8 mouse cellular contexts compared by ENCODE assay signal in the genomic region with DNA sequence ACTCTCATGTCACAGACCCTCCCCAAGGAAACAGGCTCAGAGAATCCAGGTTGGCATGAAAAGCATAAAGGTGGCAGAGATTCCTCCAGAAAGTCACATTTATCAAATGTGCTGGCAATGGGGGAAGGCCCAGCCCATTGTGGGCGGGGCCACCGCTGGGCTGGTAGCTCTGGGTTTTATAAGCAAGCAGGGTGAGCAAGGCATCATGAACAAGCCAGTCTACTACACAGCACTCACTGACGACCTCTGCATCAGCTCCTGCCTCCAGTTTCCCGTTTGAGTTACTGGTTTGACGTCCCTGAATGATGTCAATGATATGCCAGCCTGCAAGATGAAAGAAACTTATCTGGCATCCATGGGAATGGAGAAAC. TPM values are rescaled to one million over a fixed set of nuclear protein-coding genes. Genes with fewer than 3 reads are reported as not detected.
A peak's percentile ranks its signal among the peaks of the same experiment; 100 is the strongest.
DNase-seq lines count a peak whose midpoint lies in the region; ATAC-seq and TF ChIP-seq lines count a peak whose summit lies in the region.
"Had no signal": no experiment of that assay in that cellular context is flagged by ENCODE, and none has a peak within 500 bp of the region (broad histone marks: within the 10 kb centered on the region; RNA-seq: fewer than 3 reads in every experiment).

No protein-coding gene starts in this region.

- no peak overlapping the region for H3K9ac ChIP-seq in lung, embryonic 16.5 days (ENCODE audit: low read length)
- no peak overlapping the region for H3K9ac ChIP-seq in heart, postnatal 0 days (replicated peaks; ENCODE audit: low read depth, low read length)
- H3K9ac ChIP-seq: limb, embryonic 12.5 days had no signal

- TF ChIP-seq EP300 in heart, postnatal 0 days (IDR thresholded peaks at IDR 0.05; ENCODE audit: low read depth): no peak

- intact Hi-C loops in left cerebral cortex, postnatal 25 days (cut with DNase I): no loop called here

- DNase-seq in lung, adult 18-20 months: no peak
- peak; percentile 65 for DNase-seq in ZHBTc4 (ENCODE audit: low read depth, low spot score)
- DNase-seq in heart, postnatal 0 days (ENCODE audit: low spot score): peak; percentile 46
- peak; percentile 63 to 76 for DNase-seq in spleen, postnatal 4 days (ENCODE audit: low spot score in 2 of 2)
- DNase-seq in left cerebral cortex, postnatal 25 days (ENCODE audit: low spot score in 2 of 2): no peak
- no peak for DNase-seq in kidney, adult 18-20 months

- H3K9me3 ChIP-seq in lung, embryonic 16.5 days (ENCODE audit: control insufficient read depth, low read length): no peaks in the 10 kb centered on the region
- H3K9me3 ChIP-seq in heart, postnatal 0 days (replicated peaks; ENCODE audit: control insufficient read depth, low read length): no peaks in the 10 kb centered on the region
- H3K9me3 ChIP-seq: limb, embryonic 12.5 days had no signal

- 0 out of 2 replicates have a peak, but pooled peaks have one; percentile 15 for ATAC-seq in lung, embryonic 16.5 days (ENCODE audit: low read depth)
- 0 out of 2 replicates have a peak, but pooled peaks have one; percentile 24 for ATAC-seq in heart, postnatal 0 days (ENCODE audit: insufficient read depth, low read depth)

- H3K27me3 ChIP-seq in lung, embryonic 16.5 days (ENCODE audit: control insufficient read depth, insufficient read depth, low read depth, low read length): no peaks in the 10 kb centered on the region
- no peaks in the 10 kb centered on the region for H3K27me3 ChIP-seq in heart, postnatal 0 days (ENCODE audit: control insufficient read depth, insufficient read depth, low read length)
- H3K27me3 ChIP-seq: limb, embryonic 12.5 days had no signal

- no peak for TF ChIP-seq CTCF in heart, postnatal 0 days (IDR thresholded peaks at IDR 0.05; ENCODE audit: low read depth)

- WGBS in lung, embryonic 16.5 days: 23% methylated on average over 5 of the region's 5 CpGs
- 29% methylated on average over 5 of the region's 5 CpGs for WGBS in heart, postnatal 0 days

- peak overlapping the region; percentile 33; the same call in 1 of the 2 replicates for H3K27ac ChIP-seq in lung, embryonic 16.5 days (ENCODE audit: low read length)
- peak overlapping the region; percentile 74 for H3K27ac ChIP-seq in heart, postnatal 0 days (ENCODE audit: low read depth)

- no peak overlapping the region for H3K4me3 ChIP-seq in lung, embryonic 16.5 days (ENCODE audit: low read length)
- no peak overlapping the region for H3K4me3 ChIP-seq in heart, postnatal 0 days (ENCODE audit: low read depth, low read length)
- H3K4me3 ChIP-seq: limb, embryonic 12.5 days had no signal

- no peak overlapping the region for H3K4me2 ChIP-seq in lung, embryonic 16.5 days (ENCODE audit: low read depth, low read length)
- H3K4me2 ChIP-seq in heart, postnatal 0 days (ENCODE audit: low read depth, low read length): no peak overlapping the region
- H3K4me2 ChIP-seq: limb, embryonic 12.5 days had no signal

- no peaks in the 10 kb centered on the region for H3K36me3 ChIP-seq in lung, embryonic 16.5 days (ENCODE audit: control insufficient read depth, insufficient read depth, low read length)
- H3K36me3 ChIP-seq in heart, postnatal 0 days (replicated peaks; ENCODE audit: control insufficient read depth, insufficient read depth, low read length): no peaks in the 10 kb centered on the region
- H3K36me3 ChIP-seq: limb, embryonic 12.5 days had no signal

- peaks cover 9% of the 10 kb centered on the region for H3K4me1 ChIP-seq in lung, embryonic 16.5 days (replicated peaks; ENCODE audit: control insufficient read depth, insufficient read depth, low read length)
- peaks cover 40% of the 10 kb centered on the region for H3K4me1 ChIP-seq in heart, postnatal 0 days (ENCODE audit: control insufficient read depth, insufficient read depth)

RNA-seq across cellular contexts. Expression of gene Pacsin2, which starts 10.0 kb away (rescaled TPM):
- 71.4 and 73.6 TPM in 2 replicates for polyA plus RNA-seq in lung, embryonic 16.5 days (2015; fragmentation: Nextera tagmentation; extraction: Ambion mirVana)
- 65.0 and 78.0 TPM in 2 replicates for total RNA-seq in heart, postnatal 0 days (2014; rRNA removed; ENCODE audit: low replicate concordance)
- polyA plus RNA-seq in heart, postnatal 0 days (2015; fragmentation: Nextera tagmentation; extraction: Ambion mirVana): 53.0 and 63.3 TPM in 2 replicates
- 10 to 100 TPM; 90.1 to 97.8 TPM for total RNA-seq in left cerebral cortex, postnatal 25 days (2021)

RNA-seq across cellular contexts. Expression of gene Ttll1, which starts 36.2 kb away (rescaled TPM):
- polyA plus RNA-seq in lung, embryonic 16.5 days (2015; fragmentation: Nextera tagmentation; extraction: Ambion mirVana): 21.8 and 23.1 TPM in 2 replicates
- 5.8 and 10.7 TPM in 2 replicates for total RNA-seq in heart, postnatal 0 days (2014; rRNA removed; ENCODE audit: low replicate concordance)
- polyA plus RNA-seq in heart, postnatal 0 days (2015; fragmentation: Nextera tagmentation; extraction: Ambion mirVana): 23.2 and 25.7 TPM in 2 replicates
- total RNA-seq in left cerebral cortex, postnatal 25 days (2021): 10 to 100 TPM; 50.6 to 52.6 TPM

RNA-seq across cellular contexts. Expression of gene Bik, which starts 52.2 kb away (rescaled TPM):
- polyA plus RNA-seq in lung, embryonic 16.5 days (2015; fragmentation: Nextera tagmentation; extraction: Ambion mirVana): 15.2 and 15.5 TPM in 2 replicates
- 25.8 and 49.6 TPM in 2 replicates for total RNA-seq in heart, postnatal 0 days (2014; rRNA removed; ENCODE audit: low replicate concordance)
- 33.8 and 37.7 TPM in 2 replicates for polyA plus RNA-seq in heart, postnatal 0 days (2015; fragmentation: Nextera tagmentation; extraction: Ambion mirVana)
- total RNA-seq in left cerebral cortex, postnatal 25 days (2021): not detected

Comparison
In these comparisons a context has a peak if more than half of its experiments do, and no peak if none do; other contexts are left out.
1. DNase-seq: peak in ZHBTc4 (single experiment), heart, postnatal 0 days (single experiment) and spleen, postnatal 4 days (2 of 2); none in lung, adult 18-20 months (0 of 2), left cerebral cortex, postnatal 25 days (0 of 2) and kidney, adult 18-20 months (single experiment).
2. RNA of gene Bik, which starts 52.2 kb away (total RNA-seq): 25.8 to 49.6 TPM in heart, postnatal 0 days; not detected in left cerebral cortex, postnatal 25 days; every median in the first group is over 10 times any median in the second.